Mouse (Mus musculus) MEL (cell line): ENCODE results near the gene Erbb2. TPM values are rescaled to one million over a fixed set of nuclear protein-coding genes. Genes with fewer than 3 reads are reported as not detected.

Experiments
- DNase-seq: peaks from one replicate; pipeline ENCODE4 v3.0.0; 2011; ENCODE audit warnings: low read depth, low spot score
- H3K27ac ChIP-seq: 2 replicates; pipeline ENCODE4 v1.5.1; 2012; ENCODE audit warnings: low read depth, mild to moderate bottlenecking, control low read depth, low read length, moderate library complexity; ENCODE audit not compliant: control insufficient read depth
- H3K27me3 ChIP-seq, 2 experiments: fragments of 150-350 bp in 1 of 2; sonication (generic) in 1 of 2; 2 replicates each; pipeline ENCODE4 v1.6.1; 2012; ENCODE audit warnings: low read length in 2 of 2, mild to moderate bottlenecking in 2 of 2, improper control_type of control experiment in 1 of 2, moderate library complexity in 1 of 2; ENCODE audit not compliant: insufficient read depth in 2 of 2, control insufficient read depth in 1 of 2
- H3K36me3 ChIP-seq, 2 experiments: 2 replicates each; pipeline ENCODE4 v1.6.1; 2012 to 2014; ENCODE audit warnings: low read length in 2 of 2, improper control_type of control experiment in 1 of 2, inconsistent platforms in 1 of 2, mild to moderate bottlenecking in 1 of 2; ENCODE audit not compliant: insufficient read depth in 2 of 2, control insufficient read depth in 1 of 2
- H3K4me1 ChIP-seq, 2 experiments: fragments of 150-350 bp in 1 of 2; sonication (generic) in 1 of 2; 2 replicates each; pipeline ENCODE4 v1.6.1; 2012; ENCODE audit warnings: low read length in 2 of 2, improper control_type of control experiment in 1 of 2, mild to moderate bottlenecking in 1 of 2; ENCODE audit not compliant: insufficient read depth in 2 of 2, control insufficient read depth in 1 of 2
- H3K4me3 ChIP-seq, 2 experiments: fragments of 150-350 bp in 1 of 2; sonication (generic) in 1 of 2; 2 replicates each; pipeline ENCODE4 v1.5.1; 2012; ENCODE audit warnings: low read depth in 2 of 2, low read length in 2 of 2, mild to moderate bottlenecking in 2 of 2, moderate library complexity in 2 of 2, control low read depth in 1 of 2, improper control_type of control experiment in 1 of 2; ENCODE audit not compliant: control insufficient read depth in 1 of 2, insufficient read depth in 1 of 2
- H3K79me2 ChIP-seq: 2 replicates; pipeline ENCODE4 v1.6.1; 2012; ENCODE audit warnings: mild to moderate bottlenecking, low read length, moderate library complexity; ENCODE audit not compliant: control insufficient read depth, poor library complexity, insufficient read depth
- H3K9ac ChIP-seq: 2 replicates; pipeline ENCODE4 v1.6.1; 2012; ENCODE audit warnings: low read depth, mild to moderate bottlenecking, control low read depth, low read length, moderate library complexity; ENCODE audit not compliant: control insufficient read depth, poor library complexity, severe bottlenecking
- H3K9me3 ChIP-seq: fragments of 150-350 bp; sonication (generic); replicated peaks from 2 replicates; pipeline ENCODE4 v1.6.1; 2012; ENCODE audit warnings: mild to moderate bottlenecking, low read length, improper control_type of control experiment, moderate library complexity; ENCODE audit not compliant: insufficient read depth
- CTCF ChIP-seq, 3 experiments: IDR thresholded peaks in 2 of 3; conservative IDR thresholded peaks in 1 of 3; 2 replicates each; pipeline ENCODE4 v1.5.1; 2011 to 2012; ENCODE audit warnings: low read length in 3 of 3, low read depth in 2 of 3, mild to moderate bottlenecking in 2 of 3, improper control_type of control experiment in 1 of 3, inconsistent platforms in 1 of 3, mixed read lengths in 1 of 3, moderate library complexity in 1 of 3; ENCODE audit not compliant: control insufficient read depth in 1 of 3, insufficient read depth in 1 of 3, poor library complexity in 1 of 3, severe bottlenecking in 1 of 3
- E2F4 ChIP-seq: IDR thresholded peaks from 2 replicates; pipeline ENCODE4 v1.6.1; 2011; ENCODE audit warnings: low read depth, low read length, improper control_type of control experiment, borderline replicate concordance
- ETS1 ChIP-seq: IDR thresholded peaks from 2 replicates; pipeline ENCODE4 v1.6.1; 2012; ENCODE audit warnings: low read depth, mild to moderate bottlenecking, inconsistent platforms, low read length, improper control_type of control experiment, moderate library complexity
- GABPA ChIP-seq: IDR thresholded peaks from 2 replicates; pipeline ENCODE4 v1.6.1; 2012; ENCODE audit warnings: low read depth, mild to moderate bottlenecking, inconsistent platforms, low read length, improper control_type of control experiment, moderate library complexity
- HCFC1 ChIP-seq: IDR thresholded peaks from 2 replicates; pipeline ENCODE4 v1.6.1; 2012; ENCODE audit warnings: low read depth, mild to moderate bottlenecking, inconsistent platforms, low read length, improper control_type of control experiment, moderate library complexity
- MAX ChIP-seq: IDR thresholded peaks from 2 replicates; pipeline ENCODE4 v1.6.1; 2011; ENCODE audit warnings: low read length, improper control_type of control experiment
- MEF2A ChIP-seq: IDR thresholded peaks from 2 replicates; pipeline ENCODE4 v1.6.1; 2014; ENCODE audit warnings: low read depth, mild to moderate bottlenecking, inconsistent platforms, low read length, improper control_type of control experiment; ENCODE audit not compliant: poor library complexity, insufficient replicate concordance, severe bottlenecking; ENCODE audit errors: extremely low read depth
- MXI1 ChIP-seq: IDR thresholded peaks from 2 replicates; pipeline ENCODE4 v1.6.1; 2011; ENCODE audit warnings: mild to moderate bottlenecking, low read depth, low read length, improper control_type of control experiment
- NELFE ChIP-seq: IDR thresholded peaks from 2 replicates; pipeline ENCODE4 v1.6.1; 2011; ENCODE audit warnings: low read depth, low read length, improper control_type of control experiment
- NRF1 ChIP-seq: IDR thresholded peaks from 2 replicates; pipeline ENCODE4 v1.6.1; 2014; ENCODE audit warnings: low read depth, mild to moderate bottlenecking, inconsistent platforms, low read length, improper control_type of control experiment, moderate library complexity; ENCODE audit not compliant: poor library complexity, insufficient read depth, severe bottlenecking
- POLR2A ChIP-seq, 2 experiments: IDR thresholded peaks; 2 replicates each; pipeline ENCODE4 v1.6.1; 2011 to 2012; ENCODE audit warnings: low read length in 2 of 2, mild to moderate bottlenecking in 2 of 2, control low read depth in 1 of 2, improper control_type of control experiment in 1 of 2, low read depth in 1 of 2, moderate library complexity in 1 of 2; ENCODE audit not compliant: control insufficient read depth in 1 of 2, insufficient read depth in 1 of 2, poor library complexity in 1 of 2
- RCOR1 ChIP-seq: IDR thresholded peaks from 2 replicates; pipeline ENCODE4 v1.6.1; 2012; ENCODE audit warnings: low read depth, mild to moderate bottlenecking, inconsistent platforms, low read length, improper control_type of control experiment
- SIN3A ChIP-seq: IDR thresholded peaks from 2 replicates; pipeline ENCODE4 v1.6.1; 2012; ENCODE audit warnings: low read length, improper control_type of control experiment, inconsistent platforms
- SMC3 ChIP-seq: IDR thresholded peaks from 2 replicates; pipeline ENCODE4 v1.6.1; 2011; ENCODE audit warnings: low read depth, low read length, improper control_type of control experiment
- TAL1 ChIP-seq: IDR thresholded peaks from 2 replicates; pipeline ENCODE4 v1.6.1; 2012; ENCODE audit warnings: mild to moderate bottlenecking, inconsistent platforms, low read length, moderate library complexity, mixed read lengths
- USF2 ChIP-seq, 2 experiments: IDR thresholded peaks; 2 replicates each; pipeline ENCODE4 v1.6.1; 2011 to 2012; ENCODE audit warnings: improper control_type of control experiment in 2 of 2, low read length in 2 of 2, borderline replicate concordance in 1 of 2, inconsistent platforms in 1 of 2, low read depth in 1 of 2, mild to moderate bottlenecking in 1 of 2; ENCODE audit not compliant: insufficient read depth in 1 of 2
- ZC3H11A ChIP-seq: IDR thresholded peaks from 2 replicates; pipeline ENCODE4 v1.6.1; 2012; ENCODE audit warnings: low read depth, mild to moderate bottlenecking, inconsistent platforms, low read length, improper control_type of control experiment
- ZKSCAN1 ChIP-seq: IDR thresholded peaks from 2 replicates; pipeline ENCODE4 v1.6.1; 2012; ENCODE audit warnings: low read depth, mild to moderate bottlenecking, inconsistent platforms, low read length, improper control_type of control experiment, moderate library complexity
- polyA plus RNA-seq, 2 experiments: library from polyadenylated mRNA; stranded (reverse) in 1 of 2; unstranded in 1 of 2; fragments of >175 nt in 1 of 2; fragments of >200 nt in 1 of 2; gene quantifications; 2 replicates each; pipeline versions ENCODE4 v1.2.1 to v1.2.4; 2012; ENCODE audit warnings: low replicate concordance in 2 of 2, low read depth in 1 of 2; ENCODE audit not compliant: insufficient read length in 2 of 2, insufficient read depth in 1 of 2, missing spikeins in 1 of 2
- total RNA-seq: library from RNA; depleted of rRNA; stranded (reverse); fragments of 300-350 nt; gene quantifications from 2 replicates; pipeline ENCODE4 v1.2.3, GENCODE M21; 2012

Erbb2 gene
- total and polyA plus RNA-seq, 3 experiments = not detected

- no peaks in the 10 kb centered on the region for H3K79me2 ChIP-seq
- DNase-seq = no peak
- H3K36me3 ChIP-seq = no peaks in the 10 kb centered on the region
- peaks cover 0 to 6% of the 10 kb centered on the region in 2 experiments for H3K27me3 ChIP-seq
- TF ChIP-seq ZKSCAN1 (no peak), MEF2A (no peak), HCFC1 (no peak), ETS1 (no peak), NELFE (no peak), MXI1 (no peak), TAL1 (no peak)
- TF ChIP-seq, all 39 proteins: peak for 0
- Histone ChIP-seq H3K4me1 (no peaks in the 10 kb centered on the region), H3K9ac (no peak overlapping the region), H3K9me3 (no peaks in the 10 kb centered on the region), H3K27ac (no peak overlapping the region), H3K4me3 (no peak overlapping the region)
Observed at GRCm38 (mm10) chr11:98445679-98446078, 33.4 kb downstream of the Erbb2 start.

- H3K27me3 ChIP-seq = peaks cover 0 to 6% of the 10 kb centered on the region in 2 experiments
Observed at GRCm38 (mm10) chr11:98446213-98446561, 33.9 kb downstream of the Erbb2 start, which contains the start of gene Grb7. Gene Grb7, plus strand, starts transcription at chr11:98446394.

More at GRCm38 (mm10) chr11:98446213-98446561, 33.9 kb downstream of the Erbb2 start, which contains the start of gene Grb7:
- no peaks in the 10 kb centered on the region for H3K36me3 ChIP-seq
- DNase-seq = no peak
- TF ChIP-seq ZKSCAN1 = no peak
- no peak for TF ChIP-seq ZC3H11A
- no peak for TF ChIP-seq USF2 (IDR thresholded peaks at IDR 0.05; ENCODE audit: borderline replicate concordance in 1 of 2, insufficient read depth in 1 of 2, low read depth in 1 of 2, low read length in 2 of 2)
- no peak for TF ChIP-seq HCFC1
- TF ChIP-seq RCOR1 = no peak
- TF ChIP-seq POLR2A (IDR thresholded peaks at IDR 0.05; ENCODE audit: control insufficient read depth in 1 of 2, insufficient read depth in 1 of 2, low read depth in 1 of 2, low read length in 2 of 2, poor library complexity in 1 of 2) = no peak
- TF ChIP-seq NELFE = no peak
- TF ChIP-seq E2F4 = no peak
- no peak for TF ChIP-seq SIN3A
- TF ChIP-seq CTCF (IDR thresholded peaks at IDR 0.05 in 2 of 3, conservative IDR thresholded peaks at IDR 0.05 in 1 of 3; ENCODE audit: control insufficient read depth in 1 of 3, insufficient read depth in 1 of 3, low read depth in 2 of 3, low read length in 3 of 3, poor library complexity in 1 of 3, severe bottlenecking in 1 of 3) = no peak
- no peak for TF ChIP-seq ETS1
- TF ChIP-seq MXI1 = no peak
- no peak for TF ChIP-seq MEF2A
- no peak for TF ChIP-seq MAX
- no peak for TF ChIP-seq NRF1
- no peak for TF ChIP-seq GABPA
- TF ChIP-seq SMC3 = no peak
- TF ChIP-seq, all 39 proteins: peak for 0
- H3K4me1 ChIP-seq = no peaks in the 10 kb centered on the region
- no peaks in the 10 kb centered on the region for H3K79me2 ChIP-seq
- no peak within 1 kb of the TSS for H3K27ac ChIP-seq
- no peak within 1 kb of the TSS for H3K4me3 ChIP-seq
- H3K9ac ChIP-seq = no peak within 1 kb of the TSS
- no peaks in the 10 kb centered on the region for H3K9me3 ChIP-seq
